Mouse (Mus musculus): Measurements from ENCODE around the gene Cdc20.

GRCm38 (mm10) chr4:118383271-118383670, 53.9 kb downstream of the Cdc20 start:
- TF ChIP-seq FLI1 (IDR thresholded peaks at IDR 0.05; ENCODE audit: low read length) (no peak), GATA1 (IDR thresholded peaks at IDR 0.05; ENCODE audit: borderline replicate concordance, low read length) (no peak)

Measured in megakaryocyte, embryonic 14.5 days (primary cell).